Mouse (Mus musculus): ENCODE results near the gene Sptbn4. TPM values are rescaled to one million over a fixed set of nuclear protein-coding genes. Genes with fewer than 3 reads are reported as not detected.

Sptbn4 gene
- total and polyA plus RNA-seq, 2 experiments: 0.06 TPM; not detected in 1

DNA sequence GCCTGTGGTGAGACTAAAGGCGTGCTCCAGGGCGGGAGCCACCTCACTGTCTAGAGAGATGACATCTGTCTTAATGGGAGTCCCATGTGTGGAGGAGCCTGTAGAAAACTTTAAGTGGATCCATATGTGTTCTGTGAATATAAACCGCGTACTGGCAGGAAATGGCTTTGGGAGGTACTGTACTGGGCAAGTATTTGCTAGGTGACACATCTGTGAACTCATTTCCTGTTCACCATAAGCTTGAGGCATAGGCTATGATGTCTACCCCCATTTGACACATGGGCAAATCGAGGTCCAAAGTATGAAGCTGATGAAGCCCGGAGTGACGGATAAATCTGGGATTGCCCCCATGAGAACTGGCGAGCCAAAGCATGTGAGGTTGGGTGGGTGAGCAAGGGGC, 39.7 kb downstream of the Sptbn4 start:
- DNase-seq (ENCODE audit: extremely low read depth, low read depth, low spot score): no peak
- H3K27me3 ChIP-seq (ENCODE audit: control insufficient read depth, insufficient read depth, low read length): peaks cover 26% of the 10 kb centered on the region
- TF ChIP-seq CTCF (IDR thresholded peaks at IDR 0.05; ENCODE audit: low read depth, low read length) (no peak), POLR2A (IDR thresholded peaks at IDR 0.05; ENCODE audit: extremely low read depth, insufficient read depth, low read length) (no peak)
- no peak overlapping the region for H3K27ac ChIP-seq (replicated peaks; ENCODE audit: insufficient read depth, low read depth, low read length)
- 62% methylated on average over 8 of the region's 8 CpGs for WGBS
- no peak overlapping the region for H3K4me3 ChIP-seq (ENCODE audit: insufficient read depth, low read depth, low read length)
- no peaks in the 10 kb centered on the region; the same call in 1 of the 2 replicates for H3K4me1 ChIP-seq (ENCODE audit: control insufficient read depth, insufficient read depth, low read length)
- H3K79me2 ChIP-seq (ENCODE audit: control insufficient read depth, insufficient read depth, low read length): no peaks in the 10 kb centered on the region
- H3K36me3 ChIP-seq (ENCODE audit: control insufficient read depth, insufficient read depth, low read length): no peaks in the 10 kb centered on the region
- H3K9ac ChIP-seq (ENCODE audit: low read depth, low read length): no peak overlapping the region

DNA sequence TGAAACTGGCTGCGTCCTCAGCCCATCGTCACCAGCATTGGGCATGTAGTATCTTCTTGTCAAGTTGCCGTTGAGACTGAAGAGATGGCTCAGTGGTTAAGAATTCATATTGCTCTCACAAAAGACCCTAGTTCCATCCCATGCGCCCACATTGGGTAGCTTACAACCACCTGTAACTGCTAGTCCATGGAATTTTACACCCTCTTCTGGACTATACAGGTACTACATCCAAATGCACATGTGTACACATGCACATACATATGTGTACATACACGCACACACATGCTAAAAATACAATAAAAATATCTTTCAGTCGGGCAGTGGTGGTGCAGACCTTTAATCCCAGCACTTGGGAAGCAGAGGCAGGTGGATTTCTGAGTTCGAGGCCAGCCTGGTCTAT, 41.0 kb downstream of the Sptbn4 start:
- 80% methylated on average over 7 of the region's 7 CpGs for WGBS

DNA sequence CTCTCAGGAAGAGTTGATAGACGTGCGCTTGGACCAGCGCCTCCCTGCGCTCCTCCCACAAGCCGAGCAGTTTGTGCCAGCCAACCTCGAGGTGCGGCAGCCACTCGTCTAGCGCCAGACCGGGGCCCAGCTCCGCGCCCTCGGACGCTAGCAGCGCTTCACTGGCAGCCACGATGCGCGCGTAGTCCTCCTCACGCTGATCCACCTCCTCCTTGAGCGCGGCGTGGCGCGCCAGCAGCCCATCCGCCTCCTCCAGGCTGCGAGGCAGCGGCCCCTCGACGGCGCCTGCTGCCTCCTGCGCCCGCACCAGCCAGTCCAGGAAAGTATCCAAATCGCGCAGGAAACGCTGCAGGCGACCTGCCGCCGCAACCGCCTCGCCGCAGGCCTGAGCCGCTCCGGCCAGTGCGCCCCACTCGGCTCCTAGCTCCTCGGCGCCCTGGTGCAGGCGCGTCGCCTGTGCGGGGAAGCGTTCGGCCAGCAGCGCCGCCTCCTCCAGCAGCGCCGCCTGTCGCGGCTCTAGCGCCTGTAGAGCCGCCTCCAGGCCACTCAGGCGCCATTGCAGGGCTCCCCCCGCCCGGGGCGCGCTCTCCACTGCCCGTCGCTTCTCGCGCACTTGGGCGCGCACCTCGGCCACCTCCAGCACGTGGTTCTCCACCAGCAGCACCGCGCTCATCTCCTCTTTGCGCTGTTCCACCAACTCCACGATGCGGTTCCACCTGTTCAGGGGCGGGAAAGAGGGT, 43.1 kb downstream of the Sptbn4 start:
- WGBS: 7% methylated on average over 80 of the region's 81 CpGs
- TF ChIP-seq POLR2A (IDR thresholded peaks at IDR 0.05; ENCODE audit: extremely low read depth, insufficient read depth, low read length) (no peak), CTCF (IDR thresholded peaks at IDR 0.05; ENCODE audit: low read depth, low read length) (no peak)
- Histone ChIP-seq H3K27ac (replicated peaks; ENCODE audit: insufficient read depth, low read depth, low read length) (no peak overlapping the region), H3K79me2 (ENCODE audit: control insufficient read depth, insufficient read depth, low read length) (no peaks in the 10 kb centered on the region), H3K36me3 (ENCODE audit: control insufficient read depth, insufficient read depth, low read length) (no peaks in the 10 kb centered on the region), H3K9ac (ENCODE audit: low read depth, low read length) (no peak overlapping the region), H3K27me3 (ENCODE audit: control insufficient read depth, insufficient read depth, low read length) (peaks cover 26% of the 10 kb centered on the region), H3K4me1 (ENCODE audit: control insufficient read depth, insufficient read depth, low read length) (no peaks in the 10 kb centered on the region; the same call in 1 of the 2 replicates), H3K4me3 (ENCODE audit: insufficient read depth, low read depth, low read length) (no peak overlapping the region)
- no peak for DNase-seq (ENCODE audit: extremely low read depth, low read depth, low spot score)

More for the DNA sequence above, 41.0 kb downstream of the Sptbn4 start:
- Histone ChIP-seq H3K79me2 (ENCODE audit: control insufficient read depth, insufficient read depth, low read length) (no peaks in the 10 kb centered on the region), H3K27me3 (ENCODE audit: control insufficient read depth, insufficient read depth, low read length) (peaks cover 26% of the 10 kb centered on the region), H3K36me3 (ENCODE audit: control insufficient read depth, insufficient read depth, low read length) (no peaks in the 10 kb centered on the region), H3K4me3 (ENCODE audit: insufficient read depth, low read depth, low read length) (no peak overlapping the region), H3K9ac (ENCODE audit: low read depth, low read length) (no peak overlapping the region), H3K4me1 (ENCODE audit: control insufficient read depth, insufficient read depth, low read length) (no peaks in the 10 kb centered on the region; the same call in 1 of the 2 replicates), H3K27ac (replicated peaks; ENCODE audit: insufficient read depth, low read depth, low read length) (no peak overlapping the region)
- TF ChIP-seq CTCF (IDR thresholded peaks at IDR 0.05; ENCODE audit: low read depth, low read length) (no peak), POLR2A (IDR thresholded peaks at IDR 0.05; ENCODE audit: extremely low read depth, insufficient read depth, low read length) (no peak)
- peak; percentile 2 for DNase-seq (ENCODE audit: extremely low read depth, low read depth, low spot score)

DNA sequence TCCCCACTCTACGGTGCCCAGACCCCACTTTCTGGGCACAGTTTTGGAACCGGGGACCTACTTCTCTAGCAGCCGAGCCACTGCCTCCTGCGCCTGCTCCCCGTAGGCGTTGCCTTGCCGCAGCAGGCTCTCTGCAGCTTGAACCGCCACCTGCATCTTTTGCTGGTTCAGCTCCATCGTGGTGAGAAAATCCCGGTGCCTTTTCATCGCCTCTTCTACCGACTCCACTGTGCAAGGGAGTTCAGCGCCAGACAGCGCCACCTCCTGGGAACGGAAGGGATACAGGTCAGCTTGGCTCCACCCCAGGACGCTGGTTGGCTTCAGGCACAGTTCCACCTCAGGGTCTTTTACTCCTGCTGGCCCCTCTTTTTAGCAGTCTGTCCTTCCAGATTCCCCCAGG, 44.8 kb downstream of the Sptbn4 start:
- peak; percentile 22 for DNase-seq (ENCODE audit: extremely low read depth, low read depth, low spot score)
- no peak overlapping the region for H3K27ac ChIP-seq (replicated peaks; ENCODE audit: insufficient read depth, low read depth, low read length)
- WGBS: 14% methylated on average over 16 of the region's 16 CpGs
- H3K36me3 ChIP-seq (ENCODE audit: control insufficient read depth, insufficient read depth, low read length): no peaks in the 10 kb centered on the region
- no peak overlapping the region for H3K4me3 ChIP-seq (ENCODE audit: insufficient read depth, low read depth, low read length)
- no peaks in the 10 kb centered on the region for H3K4me1 ChIP-seq (ENCODE audit: control insufficient read depth, insufficient read depth, low read length)
- TF ChIP-seq CTCF (IDR thresholded peaks at IDR 0.05; ENCODE audit: low read depth, low read length) (peak; percentile 89), POLR2A (IDR thresholded peaks at IDR 0.05; ENCODE audit: extremely low read depth, insufficient read depth, low read length) (no peak)
- peaks cover 14% of the 10 kb centered on the region for H3K27me3 ChIP-seq (ENCODE audit: control insufficient read depth, insufficient read depth, low read length)
- no peak overlapping the region for H3K9ac ChIP-seq (ENCODE audit: low read depth, low read length)
- H3K79me2 ChIP-seq (ENCODE audit: control insufficient read depth, insufficient read depth, low read length): no peaks in the 10 kb centered on the region

DNA sequence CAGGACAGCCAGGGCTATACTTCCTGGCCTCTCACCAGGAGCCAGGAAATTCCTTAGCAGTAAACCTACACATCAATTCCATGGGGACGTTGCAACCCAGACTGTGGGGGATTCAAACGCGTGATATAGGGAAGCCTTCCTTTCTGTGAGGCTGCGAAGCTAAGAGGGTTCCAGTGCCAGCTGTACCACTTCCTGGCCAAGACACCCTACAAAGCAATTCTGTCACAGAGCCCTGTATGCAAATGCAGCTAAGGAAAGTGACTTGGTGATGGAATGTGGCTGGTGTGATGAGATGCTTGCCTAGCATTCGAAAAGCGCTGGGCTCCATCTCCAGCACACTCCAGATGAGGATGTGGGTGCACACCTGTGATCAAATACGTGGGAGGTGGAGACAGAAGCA, 46.9 kb downstream of the Sptbn4 start:
- no peaks in the 10 kb centered on the region for H3K4me1 ChIP-seq (ENCODE audit: control insufficient read depth, insufficient read depth, low read length)
- TF ChIP-seq CTCF (IDR thresholded peaks at IDR 0.05; ENCODE audit: low read depth, low read length) (no peak), POLR2A (IDR thresholded peaks at IDR 0.05; ENCODE audit: extremely low read depth, insufficient read depth, low read length) (no peak)
- H3K9ac ChIP-seq (ENCODE audit: low read depth, low read length): no peak overlapping the region
- DNase-seq (ENCODE audit: extremely low read depth, low read depth, low spot score): no peak
- H3K27ac ChIP-seq (replicated peaks; ENCODE audit: insufficient read depth, low read depth, low read length): no peak overlapping the region
- no peaks in the 10 kb centered on the region for H3K79me2 ChIP-seq (ENCODE audit: control insufficient read depth, insufficient read depth, low read length)
- peaks cover 17% of the 10 kb centered on the region for H3K27me3 ChIP-seq (ENCODE audit: control insufficient read depth, insufficient read depth, low read length)
- H3K36me3 ChIP-seq (ENCODE audit: control insufficient read depth, insufficient read depth, low read length): no peaks in the 10 kb centered on the region
- WGBS: 79% methylated on average over 7 of the region's 7 CpGs
- no peak overlapping the region for H3K4me3 ChIP-seq (ENCODE audit: insufficient read depth, low read depth, low read length)
